Mouse (Mus musculus): ENCODE results near the gene Slc17a9.

The Slc17a9 gene

GRCm38 (mm10) chr2:180742820-180743219 lies 17.8 kb downstream of the Slc17a9 start:
- in situ Hi-C loops (cut with MboI; ENCODE audit: low pct_unique_long_range_greater_than_20kb in 1 of 2, low sequenced_read_pairs in 2 of 2, unreplicated experiment in 1 of 2) = loop anchor here in 1 of 2 experiments (5.0 kb wide), 1 partner anchor 41 kb away; no protein-coding TSS in a partner anchor

- in situ Hi-C loops (cut with MboI; ENCODE audit: low pct_unique_long_range_greater_than_20kb in 1 of 2, low sequenced_read_pairs in 2 of 2, unreplicated experiment in 1 of 2) = loop anchor here in 1 of 2 experiments (5.0 kb wide), 1 partner anchor 41 kb away; no protein-coding TSS in a partner anchor
Observed at GRCm38 (mm10) chr2:180743321-180743720, 18.3 kb downstream of the Slc17a9 start.

DNA sequence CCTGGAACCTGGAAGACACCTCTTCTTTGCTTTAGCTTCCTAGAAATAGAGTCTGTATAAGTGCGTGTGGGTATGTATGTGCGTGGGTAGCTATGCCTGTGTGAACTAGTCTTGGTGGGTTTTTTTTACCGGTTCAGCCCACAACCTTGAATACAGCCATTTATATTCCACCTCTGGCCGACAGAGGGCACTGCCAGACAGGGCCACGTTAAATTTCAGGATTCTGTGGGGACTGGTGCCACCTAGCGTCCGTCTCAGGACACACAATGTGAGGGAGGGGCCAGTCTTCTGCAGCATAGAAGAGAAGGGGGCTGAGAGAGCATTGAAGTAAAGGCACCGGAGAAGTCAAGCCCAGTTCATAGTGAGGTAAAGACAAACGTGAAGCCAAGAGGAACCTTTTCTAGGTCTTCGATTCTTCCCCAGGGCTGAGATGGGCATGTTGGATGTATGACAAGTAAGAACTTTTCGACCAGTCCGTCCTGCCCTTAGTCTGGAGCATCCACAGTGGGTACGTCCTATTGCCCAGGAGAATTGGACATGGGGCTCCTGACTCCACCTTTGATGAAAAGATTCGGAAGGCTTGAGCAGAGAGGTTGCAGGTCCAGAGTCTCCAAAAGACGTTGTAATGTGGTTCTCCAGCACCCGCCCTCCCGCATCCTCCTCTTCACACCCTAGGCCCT lies 20.3 kb downstream of the Slc17a9 start:
- in situ Hi-C loops (cut with MboI; ENCODE audit: low pct_unique_long_range_greater_than_20kb in 1 of 2, low sequenced_read_pairs in 2 of 2, unreplicated experiment in 1 of 2) = no loop called here

- in situ Hi-C loops (cut with MboI; ENCODE audit: low pct_unique_long_range_greater_than_20kb in 1 of 2, low sequenced_read_pairs in 2 of 2, unreplicated experiment in 1 of 2) = no loop called here
Observed at GRCm38 (mm10) chr2:180746569-180747192, 21.6 kb downstream of the Slc17a9 start.

GRCm38 (mm10) chr2:180748904-180749303 lies 23.8 kb downstream of the Slc17a9 start:
- in situ Hi-C loops (cut with MboI; ENCODE audit: low pct_unique_long_range_greater_than_20kb in 1 of 2, low sequenced_read_pairs in 2 of 2, unreplicated experiment in 1 of 2) = no loop called here

GRCm38 (mm10) chr2:180754976-180755688 lies 30.1 kb downstream of the Slc17a9 start:
- in situ Hi-C loops (cut with MboI; ENCODE audit: low pct_unique_long_range_greater_than_20kb in 1 of 2, low sequenced_read_pairs in 2 of 2, unreplicated experiment in 1 of 2) = loop anchor here in 1 of 2 experiments (25.0 kb wide), 1 partner anchor 293 kb away; the partner anchor contains the start of gene Slco4a1

- in situ Hi-C loops (cut with MboI; ENCODE audit: low pct_unique_long_range_greater_than_20kb in 1 of 2, low sequenced_read_pairs in 2 of 2, unreplicated experiment in 1 of 2) = loop anchor here in 1 of 2 experiments (25.0 kb wide), 1 partner anchor 294 kb away; the partner anchor contains the start of gene Slco4a1
Observed at GRCm38 (mm10) chr2:180755896-180756295, 30.8 kb downstream of the Slc17a9 start.

DNA sequence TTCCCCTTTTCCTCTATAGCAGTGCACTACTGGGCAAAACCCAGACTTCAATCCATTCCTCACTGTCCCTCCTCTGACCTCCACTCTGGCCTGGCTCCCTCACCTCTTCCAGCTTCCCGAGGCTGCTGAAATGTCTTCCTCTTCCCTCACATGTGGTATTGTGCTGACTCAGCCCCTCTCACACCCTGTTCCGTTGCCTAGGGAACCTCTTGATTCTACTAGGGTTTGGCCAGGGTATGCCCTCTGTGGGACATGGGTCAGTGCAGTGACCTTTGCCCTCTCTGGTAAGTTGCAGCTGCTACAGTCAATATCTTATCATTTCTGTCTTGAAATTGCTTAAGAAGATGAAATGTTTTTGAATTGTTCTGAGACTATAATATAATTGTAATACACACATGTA lies 31.7 kb downstream of the Slc17a9 start:
- in situ Hi-C loops (cut with MboI; ENCODE audit: low pct_unique_long_range_greater_than_20kb in 1 of 2, low sequenced_read_pairs in 2 of 2, unreplicated experiment in 1 of 2) = loop anchor here in 1 of 2 experiments (25.0 kb wide), 1 partner anchor 294 kb away; the partner anchor contains the start of gene Slco4a1

- in situ Hi-C loops (cut with MboI; ENCODE audit: low pct_unique_long_range_greater_than_20kb in 1 of 2, low sequenced_read_pairs in 2 of 2, unreplicated experiment in 1 of 2) = loop anchor here in 1 of 2 experiments (25.0 kb wide), 1 partner anchor 296 kb away; the partner anchor contains the start of gene Slco4a1
Observed at GRCm38 (mm10) chr2:180758513-180759263, 33.6 kb downstream of the Slc17a9 start.

DNA sequence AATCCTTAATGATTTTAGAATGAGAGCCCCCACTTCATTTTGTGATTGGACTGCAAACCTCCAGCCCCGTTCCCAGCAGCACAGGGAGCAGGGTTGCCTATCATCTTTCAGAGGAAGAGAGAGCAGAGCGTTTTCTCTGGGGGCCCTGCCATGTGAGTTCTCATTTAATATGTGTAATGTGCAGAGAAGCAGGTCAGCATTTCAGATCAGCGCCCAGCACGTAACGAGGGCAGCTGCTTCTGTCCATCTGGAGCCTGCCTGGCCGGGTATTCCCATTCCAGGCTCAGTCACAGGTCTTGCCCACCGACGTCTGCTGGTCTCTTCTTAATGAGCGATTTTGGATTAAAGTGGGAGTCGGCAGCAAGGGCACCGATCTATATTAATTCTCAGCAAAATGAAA lies 39.9 kb downstream of the Slc17a9 start:
- in situ Hi-C loops (cut with MboI; ENCODE audit: low pct_unique_long_range_greater_than_20kb in 1 of 2, low sequenced_read_pairs in 2 of 2, unreplicated experiment in 1 of 2) = loop anchor here (5.0 to 25.0 kb wide), 3 partner anchors 183 to 303 kb away; partner anchors contain the start of genes Mrgbp (in 1 of the 2) and Slco4a1 (in 1 of the 2)

DNA sequence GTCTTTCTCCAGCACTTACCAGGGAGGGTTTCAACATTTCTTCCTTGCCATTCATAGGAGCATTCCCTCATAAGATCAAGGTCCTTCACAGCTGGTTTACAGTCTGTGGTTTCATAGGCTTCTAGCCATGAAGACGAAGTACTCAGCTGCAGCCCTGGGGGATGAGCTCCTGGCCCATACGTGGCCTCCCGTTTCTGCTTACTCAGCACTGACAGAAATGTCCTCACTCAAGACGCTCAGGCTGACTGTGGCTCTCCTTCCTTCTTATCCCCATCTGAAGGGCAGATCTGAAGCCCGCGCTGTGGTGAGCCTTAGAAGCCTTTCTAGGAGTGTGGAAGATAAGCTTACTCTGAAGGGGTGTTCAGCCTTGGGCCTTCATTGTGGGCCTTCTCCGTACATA lies 40.6 kb downstream of the Slc17a9 start:
- in situ Hi-C loops (cut with MboI; ENCODE audit: low pct_unique_long_range_greater_than_20kb in 1 of 2, low sequenced_read_pairs in 2 of 2, unreplicated experiment in 1 of 2) = loop anchor here (5.0 to 25.0 kb wide), 3 partner anchors 183 to 303 kb away; partner anchors contain the start of genes Mrgbp (in 1 of the 2) and Slco4a1 (in 1 of the 2)

GRCm38 (mm10) chr2:180775223-180775622 lies 50.2 kb downstream of the Slc17a9 start:
- in situ Hi-C loops (cut with MboI; ENCODE audit: low pct_unique_long_range_greater_than_20kb in 1 of 2, low sequenced_read_pairs in 2 of 2, unreplicated experiment in 1 of 2) = no loop called here

DNA sequence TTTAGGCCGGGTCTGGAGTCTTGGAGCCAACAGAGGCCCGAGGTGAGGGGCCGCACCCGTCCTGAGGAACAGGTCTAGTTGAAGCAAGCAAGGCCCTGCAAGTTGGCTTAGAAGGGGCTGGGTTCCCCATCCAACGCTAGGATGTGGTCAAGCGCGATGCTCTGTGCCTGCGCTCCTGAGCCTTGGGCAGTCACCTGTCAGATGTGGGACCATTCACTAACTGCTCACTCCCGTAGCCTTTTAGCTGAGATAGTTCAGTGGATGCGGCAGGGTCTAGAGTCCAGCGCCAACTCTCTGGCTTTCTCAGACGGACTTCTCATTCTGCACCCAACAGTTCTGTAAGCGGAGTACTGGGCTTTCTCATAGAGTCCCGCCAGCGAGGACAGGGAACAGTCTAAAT lies 50.6 kb downstream of the Slc17a9 start:
- in situ Hi-C loops (cut with MboI; ENCODE audit: low pct_unique_long_range_greater_than_20kb in 1 of 2, low sequenced_read_pairs in 2 of 2, unreplicated experiment in 1 of 2) = no loop called here

DNA sequence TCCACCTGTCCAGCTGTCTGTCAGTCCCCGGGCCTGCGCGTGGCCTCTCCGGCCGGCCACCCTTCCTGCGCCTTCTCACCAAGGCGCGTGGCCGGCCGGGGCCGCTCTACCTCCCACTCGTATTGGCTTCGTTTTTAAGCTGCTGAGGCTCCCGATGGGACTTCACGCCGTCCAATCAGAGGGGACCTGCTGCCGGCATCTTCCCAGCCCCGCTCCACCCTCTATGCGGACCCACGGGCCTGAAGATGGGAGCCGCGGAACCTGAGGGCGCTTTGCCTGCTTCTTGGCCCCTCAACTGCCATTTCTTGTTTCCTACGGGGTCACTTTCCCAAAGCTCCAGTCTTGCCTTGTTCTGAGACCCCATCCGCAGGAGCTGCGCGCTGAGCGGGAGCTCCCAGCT lies 51.7 kb downstream of the Slc17a9 start, which contains the start of gene Bhlhe23:
TSS of gene Bhlhe23 (minus strand) at position 108 of the 400 bp plus-strand sequence.
- in situ Hi-C loops (cut with MboI; ENCODE audit: low pct_unique_long_range_greater_than_20kb in 1 of 2, low sequenced_read_pairs in 2 of 2, unreplicated experiment in 1 of 2) = no loop called here

GRCm38 (mm10) chr2:180779226-180780104 lies 54.4 kb downstream of the Slc17a9 start:
- in situ Hi-C loops (cut with MboI; ENCODE audit: low pct_unique_long_range_greater_than_20kb in 1 of 2, low sequenced_read_pairs in 2 of 2, unreplicated experiment in 1 of 2) = loop anchor here in 1 of 2 experiments (10.0 kb wide), 1 partner anchor 115 kb away; no protein-coding TSS in a partner anchor

GRCm38 (mm10) chr2:180780282-180780681 lies 55.2 kb downstream of the Slc17a9 start:
- in situ Hi-C loops (cut with MboI; ENCODE audit: low pct_unique_long_range_greater_than_20kb in 1 of 2, low sequenced_read_pairs in 2 of 2, unreplicated experiment in 1 of 2) = loop anchor here in 1 of 2 experiments (10.0 kb wide), 1 partner anchor 115 kb away; no protein-coding TSS in a partner anchor

DNA sequence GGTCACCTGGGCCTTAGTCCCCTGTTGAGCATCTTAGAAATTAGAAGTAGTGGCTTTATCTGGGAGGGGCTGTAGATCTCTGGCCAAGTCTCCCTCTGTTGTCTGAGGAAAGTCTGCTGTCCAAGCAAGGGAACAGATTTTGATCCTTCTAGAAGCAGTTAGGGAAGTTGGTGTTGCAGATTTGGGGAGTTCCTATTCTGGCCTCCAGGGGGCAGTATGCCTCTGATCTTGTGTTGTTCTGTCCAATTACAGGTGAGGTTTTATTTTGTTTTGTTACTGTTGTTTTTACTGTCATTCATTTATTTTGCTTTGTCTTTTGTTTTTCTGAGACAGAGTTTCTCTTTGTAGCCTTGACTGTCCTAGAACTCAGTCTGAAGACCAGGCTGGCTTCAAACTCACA lies 61.7 kb downstream of the Slc17a9 start:
- in situ Hi-C loops (cut with MboI; ENCODE audit: low pct_unique_long_range_greater_than_20kb in 1 of 2, low sequenced_read_pairs in 2 of 2, unreplicated experiment in 1 of 2) = loop anchor here (5.0 to 10.0 kb wide), 2 partner anchors 106 to 108 kb away; no protein-coding TSS in a partner anchor

All from mouse embryonic stem cell (cell line).